Mouse (Mus musculus) CH12.LX (cell line): ENCODE results near the gene Tmem59l. TPM values are rescaled to one million over a fixed set of nuclear protein-coding genes. Genes with fewer than 3 reads are reported as not detected.

Experiments used
- DNase-seq: peaks from one replicate; pipeline ENCODE4 v3.0.0-alpha.2; 2013; ENCODE audit errors: extremely low read depth
- H3K27ac ChIP-seq: 2 replicates; pipeline ENCODE4 v1.5.1; 2012; ENCODE audit warnings: low read depth, mild to moderate bottlenecking, control low read depth, moderate library complexity; ENCODE audit not compliant: insufficient read depth
- H3K27me3 ChIP-seq: replicated peaks from 2 replicates; pipeline ENCODE3; 2012; ENCODE audit warnings: inconsistent platforms
- H3K36me3 ChIP-seq, 2 experiments: replicated peaks in 1 of 2; 2 replicates each; pipeline versions ENCODE3 to v1.6.1; 2012; ENCODE audit warnings: inconsistent platforms in 1 of 2, low read length in 1 of 2, mild to moderate bottlenecking in 1 of 2, mixed read lengths in 1 of 2, moderate library complexity in 1 of 2; ENCODE audit not compliant: control insufficient read depth in 1 of 2, insufficient read depth in 1 of 2
- H3K4me1 ChIP-seq, 2 experiments: 2 replicates each; pipeline ENCODE4 v1.6.1; 2012; ENCODE audit warnings: inconsistent platforms in 1 of 2, moderate library complexity in 1 of 2; ENCODE audit not compliant: insufficient read depth in 2 of 2, control insufficient read depth in 1 of 2
- H3K4me2 ChIP-seq: 2 replicates; pipeline ENCODE4 v1.6.1; 2012; ENCODE audit warnings: low read depth, mild to moderate bottlenecking, control low read depth; ENCODE audit not compliant: poor library complexity, insufficient read depth, severe bottlenecking
- H3K4me3 ChIP-seq, 3 experiments: fragments of 150-350 bp in 1 of 3; sonication (generic) in 1 of 3; replicated peaks in 1 of 3; 2 replicates each; pipeline versions ENCODE3 to v1.5.1; 2011 to 2012; ENCODE audit warnings: low read depth in 2 of 3, low read length in 2 of 3, mild to moderate bottlenecking in 2 of 3, moderate library complexity in 2 of 3, control low read depth in 1 of 3, improper control_type of control experiment in 1 of 3, inconsistent platforms in 1 of 3, mixed read lengths in 1 of 3; ENCODE audit not compliant: poor library complexity in 1 of 3
- H3K79me2 ChIP-seq: replicated peaks from 2 replicates; pipeline ENCODE4 v1.6.1; 2012; ENCODE audit warnings: mild to moderate bottlenecking, moderate library complexity; ENCODE audit not compliant: control insufficient read depth, poor library complexity, insufficient read depth, severe bottlenecking; ENCODE audit errors: extremely low read depth
- H3K9ac ChIP-seq: 2 replicates; pipeline ENCODE4 v1.6.1; 2012; ENCODE audit warnings: low read depth, mild to moderate bottlenecking, control low read depth, moderate library complexity; ENCODE audit not compliant: insufficient read depth
- H3K9me3 ChIP-seq: replicated peaks from 2 replicates; pipeline ENCODE3; 2012; ENCODE audit warnings: low read length, inconsistent platforms, mixed read lengths
- CHD1 ChIP-seq: IDR thresholded peaks from 2 replicates; pipeline ENCODE4 v1.6.1; 2012; ENCODE audit warnings: low read depth, low read length, improper control_type of control experiment, inconsistent platforms
- CHD2 ChIP-seq: IDR thresholded peaks from 2 replicates; pipeline ENCODE4 v1.6.1; 2011; ENCODE audit warnings: low read length, improper control_type of control experiment
- CTCF ChIP-seq, 2 experiments: IDR thresholded peaks in 1 of 2; conservative IDR thresholded peaks in 1 of 2; 2 replicates each; pipeline ENCODE4 v1.5.1; 2011 to 2012; ENCODE audit warnings: low read depth in 2 of 2, low read length in 2 of 2, improper control_type of control experiment in 1 of 2, inconsistent platforms in 1 of 2, mild to moderate bottlenecking in 1 of 2, moderate library complexity in 1 of 2
- E2F4 ChIP-seq: IDR thresholded peaks from 2 replicates; pipeline ENCODE4 v1.6.1; 2011; ENCODE audit warnings: low read depth, low read length, improper control_type of control experiment; ENCODE audit not compliant: insufficient replicate concordance
- ELF1 ChIP-seq: IDR thresholded peaks from 2 replicates; pipeline ENCODE4 v1.6.1; 2014; ENCODE audit warnings: low read depth, mild to moderate bottlenecking, inconsistent platforms, low read length, improper control_type of control experiment
- EP300 ChIP-seq: IDR thresholded peaks from 2 replicates; pipeline ENCODE4 v1.6.1; 2011; ENCODE audit warnings: low read length, improper control_type of control experiment
- ETS1 ChIP-seq: conservative IDR thresholded peaks from 2 replicates; pipeline ENCODE4 v1.6.1; 2012; ENCODE audit warnings: low read depth, mild to moderate bottlenecking, inconsistent platforms, low read length, improper control_type of control experiment, moderate library complexity
- HCFC1 ChIP-seq: IDR thresholded peaks from 2 replicates; pipeline ENCODE4 v1.6.1; 2012; ENCODE audit warnings: low read depth, mild to moderate bottlenecking, inconsistent platforms, low read length, improper control_type of control experiment
- IRF4 ChIP-seq: IDR thresholded peaks from 2 replicates; pipeline ENCODE4 v1.6.1; 2014; ENCODE audit warnings: low read depth, mild to moderate bottlenecking, inconsistent platforms, low read length, improper control_type of control experiment
- JUND ChIP-seq: conservative IDR thresholded peaks from 2 replicates; pipeline ENCODE4 v1.6.1; 2011; ENCODE audit warnings: low read depth, low read length, improper control_type of control experiment
- MAX ChIP-seq: IDR thresholded peaks from 2 replicates; pipeline ENCODE4 v1.6.1; 2011; ENCODE audit warnings: low read length, improper control_type of control experiment
- MAZ ChIP-seq: IDR thresholded peaks from 2 replicates; pipeline ENCODE4 v1.6.1; 2012; ENCODE audit warnings: low read depth, mild to moderate bottlenecking, inconsistent platforms, low read length, improper control_type of control experiment, moderate library complexity
- MXI1 ChIP-seq: IDR thresholded peaks from 2 replicates; pipeline ENCODE4 v1.6.1; 2011; ENCODE audit warnings: mild to moderate bottlenecking, low read depth, low read length, improper control_type of control experiment
- NRF1 ChIP-seq: IDR thresholded peaks from 2 replicates; pipeline ENCODE4 v1.6.1; 2014; ENCODE audit warnings: low read depth, mild to moderate bottlenecking, inconsistent platforms, low read length, improper control_type of control experiment, moderate library complexity
- POLR2A ChIP-seq: IDR thresholded peaks from 2 replicates; pipeline ENCODE4 v1.6.1; 2011; ENCODE audit warnings: low read depth, mild to moderate bottlenecking, improper control_type of control experiment, low read length
- POLR2AphosphoS2 ChIP-seq: IDR thresholded peaks from 2 replicates; pipeline ENCODE4 v1.6.1; 2011; ENCODE audit warnings: low read depth, low read length, improper control_type of control experiment
- SMC3 ChIP-seq: IDR thresholded peaks from 2 replicates; pipeline ENCODE4 v1.6.1; 2011; ENCODE audit warnings: low read depth, low read length, improper control_type of control experiment
- TBP ChIP-seq: conservative IDR thresholded peaks from 2 replicates; pipeline ENCODE4 v1.6.1; 2011; ENCODE audit warnings: low read depth, low read length, improper control_type of control experiment
- USF1 ChIP-seq: IDR thresholded peaks from 2 replicates; pipeline ENCODE4 v1.6.1; 2014; ENCODE audit warnings: low read depth, mild to moderate bottlenecking, inconsistent platforms, low read length, improper control_type of control experiment
- ZKSCAN1 ChIP-seq: IDR thresholded peaks from 2 replicates; pipeline ENCODE4 v1.6.1; 2012; ENCODE audit warnings: low read depth, inconsistent platforms, low read length, improper control_type of control experiment, borderline replicate concordance
- ZMIZ1 ChIP-seq: IDR thresholded peaks from 2 replicates; pipeline ENCODE4 v1.6.1; 2012; ENCODE audit warnings: low read depth, mild to moderate bottlenecking, inconsistent platforms, low read length, improper control_type of control experiment
- dilution Hi-C: fragments of 300-500 bp; cut with MboI; formaldehyde crosslinking; loops from 2 replicates; pipeline ENCODE4 v1.14.3; 2020; ENCODE audit warnings: low sequenced_read_pairs; ENCODE audit not compliant: extremely low pct_unique_long_range_greater_than_20kb, extremely low pct_ligation_motif_present
- in situ Hi-C: fragments of 300-500 bp; cut with MboI; formaldehyde crosslinking; loops from 3 replicates; pipeline ENCODE4 v1.14.3; 2019; ENCODE audit warnings: low sequenced_read_pairs, low pct_ligation_motif_present, low pct_unique_long_range_greater_than_20kb, mixed read lengths
- polyA plus RNA-seq: library from polyadenylated mRNA; unstranded; fragments of >175 nt; gene quantifications from 2 replicates; pipeline ENCODE4 v1.2.1, GENCODE M21; 2012; ENCODE audit warnings: low read depth; ENCODE audit not compliant: insufficient read length
- total RNA-seq, 2 experiments: library from RNA; depleted of rRNA; stranded (reverse); fragments of 300-350 nt in 1 of 2; fragments of >200 nt in 1 of 2; gene quantifications; 2 replicates each; pipeline ENCODE4 v1.2.3; 2012 to 2014

The Tmem59l gene
- total and polyA plus RNA-seq, 3 experiments, result not detected

DNA sequence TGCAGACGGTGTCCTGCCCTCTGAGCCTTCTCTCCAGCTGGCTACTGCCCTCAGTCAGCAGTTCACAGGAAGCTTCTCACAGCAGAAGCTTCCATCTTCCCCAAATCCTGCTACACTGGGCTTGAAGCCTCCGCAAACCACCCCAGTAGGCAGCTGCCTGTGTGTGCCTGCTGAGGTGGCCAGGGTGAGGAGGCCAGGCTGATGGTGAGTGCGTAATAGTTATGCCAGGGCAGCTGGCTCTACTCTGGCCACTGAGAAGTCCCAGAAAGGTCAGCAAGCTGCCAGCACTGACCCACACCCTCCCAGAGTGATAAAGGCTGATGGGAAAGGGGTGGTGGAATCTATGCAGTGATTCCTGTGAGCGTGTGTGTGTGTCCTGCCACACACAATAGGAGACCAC, 20.9 kb downstream of the Tmem59l start:
- H3K27me3 ChIP-seq, result no peaks in the 10 kb centered on the region
- TF ChIP-seq TBP (no peak), E2F4 (no peak), ETS1 (no peak), HCFC1 (no peak), IRF4 (no peak), CTCF (conservative IDR thresholded peaks at IDR 0.05 in 1 of 2, IDR thresholded peaks at IDR 0.05 in 1 of 2; ENCODE audit: low read depth in 2 of 2, low read length in 2 of 2) (no peak), JUND (no peak), CHD2 (no peak), POLR2AphosphoS2 (no peak), MAX (no peak)
- TF ChIP-seq, all 38 proteins: peak for 0
- Histone ChIP-seq H3K4me3 (no peak overlapping the region), H3K27ac (no peak overlapping the region), H3K4me2 (no peak overlapping the region), H3K9me3 (no peaks in the 10 kb centered on the region), H3K9ac (no peak overlapping the region), H3K4me1 (no peaks in the 10 kb centered on the region), H3K36me3 (peaks cover 9 to 90% of the 10 kb centered on the region in 2 experiments), H3K79me2 (no peaks in the 10 kb centered on the region)
- dilution Hi-C loops, result no loop called here
- in situ Hi-C loops, result no loop called here
- DNase-seq, result no peak

DNA sequence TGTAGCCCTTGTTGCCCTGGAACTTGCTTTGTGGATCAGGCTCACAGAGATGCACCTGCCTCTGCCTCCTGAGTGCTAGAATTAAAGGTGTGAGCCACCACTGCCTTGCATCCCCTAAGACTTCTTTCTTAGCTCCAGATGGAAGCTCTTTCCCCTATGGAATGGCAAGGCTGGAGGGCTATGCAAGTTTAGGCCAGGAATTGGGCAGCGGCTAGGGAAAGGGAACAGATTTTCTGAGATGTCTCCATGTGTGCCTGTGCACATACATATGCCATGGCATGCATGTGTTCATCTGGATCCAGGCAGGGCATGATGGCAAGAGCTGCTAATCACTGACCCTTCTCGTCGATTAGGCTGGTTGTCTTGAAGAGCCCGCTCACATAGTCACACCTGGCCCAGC, 21.5 kb downstream of the Tmem59l start:
- TF ChIP-seq MAZ, result no peak
- no peak for TF ChIP-seq CHD2
- no peak for TF ChIP-seq MXI1
- no peak for DNase-seq
- in situ Hi-C loops (no loop called here), dilution Hi-C loops (no loop called here)
- Histone ChIP-seq H3K9me3 (no peaks in the 10 kb centered on the region), H3K9ac (no peak overlapping the region), H3K36me3 (peaks cover 8 to 91% of the 10 kb centered on the region in 2 experiments), H3K27me3 (no peaks in the 10 kb centered on the region), H3K79me2 (no peaks in the 10 kb centered on the region), H3K4me3 (no peak overlapping the region), H3K4me1 (no peaks in the 10 kb centered on the region), H3K4me2 (no peak overlapping the region), H3K27ac (no peak overlapping the region)

DNA sequence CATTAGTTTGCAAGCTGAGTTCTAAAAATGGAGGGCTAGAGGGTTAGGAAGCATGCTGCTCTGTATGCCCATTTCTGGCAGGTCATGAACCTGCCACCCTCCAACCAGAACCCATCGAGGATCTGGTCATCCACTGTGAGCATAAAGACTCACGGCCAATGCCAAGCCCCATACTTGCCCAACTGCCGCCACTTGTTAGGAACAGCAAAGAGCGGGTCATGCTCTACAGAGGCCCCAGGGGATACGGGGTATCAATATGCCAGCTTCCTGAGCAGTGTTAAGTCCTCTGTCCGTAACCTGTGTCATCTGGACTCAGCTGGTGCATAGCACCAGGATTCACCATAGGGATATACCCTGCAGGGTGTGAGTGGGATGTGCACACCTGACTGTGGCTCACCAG, 23.0 kb downstream of the Tmem59l start:
- H3K27ac ChIP-seq, result no peak overlapping the region
- H3K9me3 ChIP-seq, result peaks cover 8% of the 10 kb centered on the region
- H3K9ac ChIP-seq, result no peak overlapping the region
- DNase-seq, result no peak
- dilution Hi-C loops (no loop called here), in situ Hi-C loops (no loop called here)
- H3K4me3 ChIP-seq, result no peak overlapping the region
- TF ChIP-seq POLR2AphosphoS2 (no peak), ZMIZ1 (no peak), SMC3 (no peak), CHD1 (no peak), EP300 (no peak), ZKSCAN1 (no peak), NRF1 (no peak), POLR2A (no peak), USF1 (no peak), ETS1 (no peak), ELF1 (no peak)
- TF ChIP-seq, all 38 proteins: peak for 0
- peaks cover 0 to 7% of the 10 kb centered on the region in 2 experiments; a peak in 1 of 4 replicates for H3K4me1 ChIP-seq
- H3K27me3 ChIP-seq, result no peaks in the 10 kb centered on the region
- H3K79me2 ChIP-seq, result no peaks in the 10 kb centered on the region
- no peak overlapping the region for H3K4me2 ChIP-seq
- peaks cover 0 to 89% of the 10 kb centered on the region in 2 experiments for H3K36me3 ChIP-seq
